Mouse (Mus musculus) c-Kit-positive CD71-negative TER-119-negative erythroid progenitor cells, embryonic 14.5 days (primary cell): ENCODE results near the gene Aunip.
"Not testable (repeated sequence)": the region's sequence is repeated elsewhere in the genome, so short reads cannot be mapped to it uniquely, and the experiment has no call there.

Source experiments
- DNase-seq: peaks from one replicate; pipeline ENCODE4 v3.0.0-alpha.2; 2013; ENCODE audit warnings: low read depth

Aunip gene

GRCm38 (mm10) chr4:134485151-134485900 is 25.5 kb upstream of the Aunip start:
- DNase-seq, result no peak

DNA sequence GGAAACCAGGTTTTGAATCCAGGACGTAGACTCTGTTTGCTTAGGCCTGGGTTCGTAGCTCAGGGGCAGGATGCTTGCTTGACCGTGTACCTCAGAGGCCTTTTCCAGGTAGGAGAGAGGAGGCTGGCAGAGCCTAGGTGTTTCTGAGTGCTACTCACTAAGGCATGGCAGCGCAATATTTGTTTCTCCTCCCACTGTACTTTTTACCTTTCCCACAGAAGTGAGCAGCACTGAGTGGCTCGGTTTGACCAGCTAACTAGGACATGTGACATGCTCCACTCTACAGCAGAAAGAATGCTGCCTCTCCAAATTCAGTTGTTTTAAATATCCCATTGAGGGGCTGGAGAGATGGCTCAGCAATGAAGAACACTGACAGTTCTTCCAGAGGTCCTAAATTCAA is 22.6 kb upstream of the Aunip start:
- no peak for DNase-seq

GRCm38 (mm10) chr4:134489986-134490665 is 20.7 kb upstream of the Aunip start:
- no peak for DNase-seq

- DNase-seq, result no peak
Observed at GRCm38 (mm10) chr4:134491716-134492115, 19.1 kb upstream of the Aunip start.

DNA sequence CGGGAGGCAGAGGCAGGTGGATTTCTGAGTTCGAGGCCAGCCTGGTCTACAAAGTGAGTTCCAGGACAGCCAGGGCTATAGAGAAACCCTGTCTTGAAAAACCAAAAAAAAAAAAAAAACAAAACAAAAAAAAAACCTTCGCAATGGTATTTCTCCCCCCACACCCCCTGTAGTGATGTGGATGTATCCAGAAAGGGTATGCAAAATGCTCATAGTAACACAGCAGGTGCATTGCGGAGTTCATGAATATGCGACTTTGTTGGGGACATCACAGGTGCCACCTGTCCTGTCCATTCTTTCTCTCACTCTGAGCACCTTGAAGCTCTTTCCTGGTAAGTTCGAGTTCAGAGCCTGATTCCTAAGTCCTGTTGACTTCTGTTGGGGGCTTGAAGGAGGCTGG is 16.6 kb upstream of the Aunip start:
- not testable (repeated sequence) for DNase-seq

DNA sequence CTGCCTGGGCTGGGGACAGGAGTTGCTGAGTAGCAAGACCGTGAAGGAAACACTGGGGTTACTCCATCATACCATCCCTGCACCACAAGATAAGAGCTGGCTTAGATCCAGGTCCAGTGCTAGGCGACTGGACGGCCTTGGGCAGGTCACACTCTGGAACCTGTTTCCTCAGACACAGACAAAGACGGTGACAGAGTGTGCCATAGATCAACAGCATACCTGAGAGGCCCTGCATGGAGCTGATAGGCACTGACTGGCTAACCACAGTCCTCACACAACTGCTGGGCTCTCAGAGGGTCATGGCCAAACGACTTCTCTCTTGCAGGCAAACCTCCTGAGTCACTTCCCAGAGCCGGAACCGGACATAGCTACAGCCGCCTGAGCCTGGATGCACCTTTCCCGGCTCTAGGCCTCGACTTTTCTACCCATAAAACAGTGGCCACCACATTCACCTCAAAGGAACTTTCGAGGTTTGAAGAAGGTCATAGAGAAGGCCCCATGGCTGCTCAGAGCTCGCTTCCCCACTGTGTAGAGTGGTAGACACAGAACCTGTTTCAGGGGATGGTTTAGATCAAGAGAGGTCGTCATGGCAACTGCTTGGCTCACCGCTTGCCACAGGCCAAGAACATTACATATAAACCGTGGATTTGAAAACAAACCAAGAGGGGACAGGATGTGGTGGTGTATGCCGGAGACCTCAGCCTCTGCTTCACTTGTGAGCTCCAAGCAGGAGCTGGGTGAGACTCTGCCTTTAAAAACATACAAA is 15.8 kb upstream of the Aunip start:
- DNase-seq, result no peak

DNA sequence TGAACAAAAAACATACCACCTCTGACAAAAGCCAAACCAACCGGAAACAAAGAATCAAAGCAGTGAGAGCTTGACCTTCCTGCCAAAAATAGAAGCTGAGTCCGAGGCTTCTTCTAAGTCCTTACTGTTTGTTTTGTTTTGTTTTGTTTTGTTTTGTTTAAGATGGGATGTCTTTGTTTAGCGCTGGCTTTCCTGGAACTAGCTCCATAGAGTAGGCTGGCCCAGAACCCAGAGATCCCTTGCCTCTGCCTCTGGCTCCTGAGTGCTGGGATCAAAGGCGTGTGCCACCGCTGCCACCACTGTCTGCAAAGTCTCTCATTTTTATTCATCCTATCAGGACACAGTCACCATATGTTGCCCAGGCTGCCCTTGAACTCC is 15.3 kb upstream of the Aunip start:
- DNase-seq, result no peak

GRCm38 (mm10) chr4:134496595-134497210 is 14.1 kb upstream of the Aunip start, which contains the start of gene Paqr7:
Gene Paqr7, plus strand, starts transcription at chr4:134496697.
- DNase-seq, result peak; percentile 67

GRCm38 (mm10) chr4:134497223-134497622 is 13.6 kb upstream of the Aunip start:
- DNase-seq, result no peak

GRCm38 (mm10) chr4:134497986-134498731 is 12.6 kb upstream of the Aunip start:
- DNase-seq, result no peak

- DNase-seq, result not testable (repeated sequence)
Observed at GRCm38 (mm10) chr4:134498983-134499382, 11.8 kb upstream of the Aunip start.

- DNase-seq, result no peak
Observed at GRCm38 (mm10) chr4:134501095-134501494, 9.7 kb upstream of the Aunip start.

- DNase-seq, result no peak
Observed at GRCm38 (mm10) chr4:134503686-134504357, 7.0 kb upstream of the Aunip start.

DNA sequence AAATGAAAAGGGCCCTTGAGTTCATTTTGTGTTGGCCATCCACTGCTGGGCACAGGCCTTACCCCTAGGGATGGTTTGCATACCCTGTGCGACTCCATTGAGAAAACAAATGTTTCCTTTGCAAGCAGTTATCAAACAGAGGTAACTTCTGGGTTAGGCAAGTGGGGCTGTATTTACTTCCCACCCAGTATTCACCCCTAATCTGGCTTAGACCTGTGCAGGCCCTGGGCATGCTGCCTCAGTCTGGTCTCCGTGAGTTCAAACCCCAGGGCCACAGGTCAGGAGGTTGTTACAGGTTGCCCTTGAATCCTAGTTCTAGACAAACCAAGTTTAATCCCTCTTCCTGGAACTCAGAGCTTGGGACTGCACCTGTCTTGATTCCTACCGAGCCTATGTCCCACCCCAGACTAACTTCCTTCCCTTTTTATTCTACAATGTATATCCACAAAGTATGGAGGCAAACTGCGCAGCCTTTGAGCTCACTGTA is 5.5 kb upstream of the Aunip start:
- no peak for DNase-seq

DNA sequence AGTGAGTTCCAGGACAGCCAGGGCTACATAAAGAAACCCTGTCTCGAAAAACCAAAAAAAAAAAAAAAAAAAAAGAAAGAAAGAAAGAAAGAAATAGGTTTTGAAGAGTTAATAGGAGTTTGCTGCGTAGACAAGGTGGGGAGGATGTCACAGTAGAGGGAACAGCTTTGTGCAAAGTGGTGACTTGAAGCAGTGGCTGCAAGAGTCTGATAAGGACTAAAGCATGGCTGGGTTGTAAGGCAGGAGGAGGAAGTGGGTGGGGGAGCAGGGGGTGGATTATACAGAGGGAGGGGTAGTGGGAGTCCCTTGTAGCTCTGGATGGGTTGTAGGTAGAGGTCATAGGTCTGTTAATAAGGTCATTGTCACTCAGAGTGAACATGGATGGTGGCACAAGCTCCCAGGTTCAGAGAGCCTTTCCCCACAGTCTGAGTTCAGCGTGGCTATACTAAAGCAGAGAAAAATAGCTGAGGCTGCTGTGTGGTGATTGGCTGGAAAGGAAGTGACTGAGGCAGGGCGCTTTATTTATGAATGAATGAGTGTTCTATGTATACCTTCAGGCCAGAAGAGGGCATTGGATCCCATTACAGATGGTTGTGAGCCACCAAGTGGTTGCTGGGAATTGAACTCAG is 4.7 kb upstream of the Aunip start:
- no peak for DNase-seq

DNA sequence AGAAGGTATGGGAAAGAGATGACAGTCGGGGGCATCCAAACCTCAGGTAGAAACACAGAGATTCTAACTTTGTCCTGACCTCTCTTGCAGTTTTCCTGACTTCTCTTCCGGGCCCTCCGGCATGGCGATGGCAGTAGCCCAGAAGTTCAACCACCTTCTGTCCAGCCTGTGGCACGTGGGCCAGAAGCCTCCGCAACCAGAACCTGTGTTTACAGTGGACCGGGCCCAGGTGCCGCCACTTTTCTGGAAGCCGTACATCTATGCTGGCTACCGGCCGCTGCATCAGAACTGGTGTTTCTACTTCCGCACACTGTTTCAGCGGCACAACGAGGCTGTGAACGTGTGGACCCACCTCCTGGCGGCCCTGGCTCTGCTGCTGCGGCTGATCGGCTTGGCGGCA is 4.1 kb upstream of the Aunip start:
- DNase-seq, result no peak

DNA sequence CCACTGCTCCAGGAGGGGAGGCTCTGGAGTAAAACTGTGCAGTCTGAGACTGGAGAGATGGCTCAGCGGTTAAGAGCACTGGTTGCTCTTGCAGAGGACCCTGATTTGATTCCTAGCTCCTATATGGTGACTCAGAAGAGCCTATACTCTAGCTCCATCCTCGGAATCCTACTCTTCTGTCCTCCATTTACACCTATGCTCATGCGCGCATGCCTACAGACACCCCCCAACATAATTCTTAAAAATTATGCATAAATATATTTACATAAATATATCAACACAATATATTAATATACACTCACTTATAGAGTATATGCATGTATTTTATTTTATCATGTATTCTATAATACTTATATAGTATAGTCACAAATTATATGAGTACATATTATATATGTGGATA is 403 bp upstream of the Aunip start:
- DNase-seq, result no peak

DNA sequence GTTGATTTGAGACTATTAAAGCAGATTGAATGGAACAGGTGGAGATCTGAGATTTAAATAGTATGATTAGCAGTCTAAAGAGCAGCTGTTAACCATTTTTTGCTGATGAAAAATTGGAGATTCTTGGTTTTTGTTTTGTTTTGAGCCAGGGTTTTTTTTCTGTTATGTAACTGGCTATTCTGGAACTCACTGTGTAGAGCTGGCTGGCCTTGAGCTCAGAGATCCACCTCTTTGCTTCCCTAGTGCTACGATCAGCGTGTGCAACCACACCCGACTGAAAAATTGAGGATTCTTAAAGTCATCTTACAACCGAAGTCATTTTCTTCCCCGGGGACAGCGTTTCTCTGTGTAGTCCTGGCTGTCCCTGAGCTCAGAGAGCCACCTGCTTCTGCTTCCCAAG is 931 bp downstream of the Aunip start:
- no peak for DNase-seq

DNA sequence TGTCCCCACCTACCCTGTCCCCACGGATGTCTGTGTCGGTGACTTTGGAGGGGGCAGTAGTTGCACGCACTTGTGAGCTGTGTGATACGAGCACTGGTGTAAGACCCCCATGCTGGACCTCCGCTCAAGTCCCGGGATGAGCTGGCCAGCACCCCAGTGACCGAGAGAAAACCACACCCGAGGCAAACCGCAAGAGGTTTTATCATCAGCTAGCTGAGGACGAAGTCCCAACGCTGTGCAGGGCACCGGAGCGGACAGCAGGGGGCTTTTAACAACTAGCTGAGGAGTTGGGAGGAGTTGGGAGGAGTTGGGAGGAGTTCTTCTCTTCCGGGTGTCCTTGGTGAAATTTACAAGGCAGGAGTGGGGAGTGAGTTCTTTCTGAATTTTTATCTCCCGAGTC is 2.0 kb downstream of the Aunip start:
- DNase-seq, result no peak

- no peak for DNase-seq
Observed at GRCm38 (mm10) chr4:134514309-134514930, 3.6 kb downstream of the Aunip start.
